Mouse (Mus musculus): ENCODE measurements around the gene Amd1.

Gene Amd1

DNA sequence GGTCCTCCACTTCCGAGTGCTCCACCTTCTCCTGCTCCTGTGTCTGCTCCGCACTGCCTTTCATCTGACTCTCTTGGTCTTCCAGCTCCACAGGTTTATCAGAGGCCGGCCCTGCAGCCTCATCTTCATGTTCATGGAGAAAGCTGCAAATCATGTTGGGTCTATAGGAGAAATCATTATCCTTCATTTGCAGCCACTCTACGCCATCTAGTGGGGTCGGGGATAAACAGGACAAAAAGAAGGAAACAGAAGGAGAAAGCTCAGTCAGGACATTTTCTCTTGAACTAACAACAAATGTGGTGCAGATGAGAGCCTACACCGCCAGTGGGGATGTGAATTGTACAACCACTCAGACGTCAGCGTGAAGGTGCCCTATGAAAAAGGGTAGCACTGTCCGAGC is 52.4 kb downstream of the Amd1 start:
- no peak for DNase-seq

DNA sequence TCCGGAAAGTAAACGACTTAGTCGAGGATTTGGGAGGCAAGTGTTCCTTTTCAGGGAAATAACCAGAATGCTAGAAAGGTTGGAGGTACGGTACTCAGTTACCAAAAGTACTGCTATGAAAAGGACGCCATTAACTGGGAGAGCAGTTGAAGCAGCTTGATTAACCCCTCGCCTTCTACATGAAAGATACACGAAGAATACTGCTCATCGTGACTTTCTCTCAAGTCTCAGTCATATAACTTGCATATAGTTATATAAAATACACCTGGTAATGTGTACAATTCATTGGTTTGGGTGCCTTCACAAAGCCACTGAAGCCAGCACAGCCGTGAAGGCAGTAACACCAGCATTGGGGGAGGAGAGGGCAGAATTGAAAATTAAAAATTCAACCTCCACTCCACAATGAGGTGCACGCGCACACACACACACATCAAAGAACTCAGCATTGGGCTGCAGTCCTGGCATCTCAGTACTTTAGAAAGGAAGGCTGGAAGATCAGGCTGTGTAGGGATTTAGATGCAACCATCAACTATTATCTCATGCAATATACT is 54.7 kb downstream of the Amd1 start:
- DNase-seq: no peak

DNA sequence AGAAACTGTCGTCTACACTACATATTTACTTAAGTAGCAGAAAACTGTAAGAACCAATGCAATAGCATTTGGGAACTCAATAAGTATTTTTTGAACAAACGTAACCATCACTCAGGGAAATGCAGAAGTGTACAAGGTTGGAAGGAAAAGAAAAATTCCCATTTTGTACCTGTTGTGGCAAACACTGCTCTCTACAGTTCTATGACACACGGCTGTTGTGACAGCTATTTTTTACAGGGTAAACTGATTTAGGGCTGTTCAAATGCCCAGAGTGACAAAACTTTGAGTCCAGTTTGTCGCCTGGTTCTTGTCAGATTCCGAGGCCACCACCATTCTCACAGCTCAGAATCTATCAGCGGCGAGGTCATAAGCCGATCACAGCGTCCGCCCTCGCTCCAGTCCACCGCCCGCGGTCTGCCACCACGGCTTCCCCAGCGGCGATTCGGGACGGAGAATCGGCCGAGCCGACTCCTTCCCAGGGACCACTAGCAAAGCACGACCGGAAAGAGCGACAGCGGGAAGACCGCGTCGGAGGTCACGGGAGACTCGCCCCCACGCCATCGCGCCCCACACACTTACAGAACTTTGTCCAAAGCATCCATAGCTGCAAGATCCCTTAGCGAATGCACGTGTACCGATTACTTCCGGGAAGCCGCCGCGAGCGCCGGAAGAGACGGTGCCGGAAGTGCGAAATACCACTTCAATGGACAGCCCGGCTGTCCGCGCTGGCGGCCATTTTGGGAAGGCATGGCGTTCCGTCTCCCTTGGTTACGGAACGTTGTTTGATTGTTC is 55.4 kb downstream of the Amd1 start, which contains the start of gene Rpf2:
Gene Rpf2 (minus strand): TSS at position 663 of the 792 bp plus-strand sequence.
- peak; percentile 86 to 91 for DNase-seq

DNA sequence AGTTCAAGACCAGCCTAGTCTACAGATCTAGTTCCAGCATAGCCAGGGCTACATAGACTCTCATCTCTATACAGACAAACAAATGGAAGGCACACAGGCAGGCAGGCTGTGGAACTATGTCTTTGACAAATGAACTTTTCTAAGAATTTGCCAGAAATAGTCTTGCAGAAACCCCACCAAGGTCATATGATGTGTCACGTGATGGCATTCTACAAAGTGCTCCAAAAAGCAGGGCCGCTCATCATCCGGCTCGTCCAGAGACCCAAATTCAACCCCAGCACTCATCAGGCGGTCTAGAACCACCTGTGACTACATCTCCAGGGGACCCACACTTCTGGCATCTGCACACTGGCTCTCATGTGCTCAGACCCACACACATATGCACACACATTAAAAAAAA is 64.2 kb downstream of the Amd1 start:
- DNase-seq: no peak

Data from kidney, postnatal 4 days (tissue).